Mouse (Mus musculus) forebrain, embryonic 13.5 days (tissue): ENCODE measurements at regions not wholly inside any gene's neighbourhood (a gene's known extent, or its start where the extent isn't known, plus 50 kb on each side); places are given as distances from the start of the nearest gene placed in this dataset.
A peak's percentile ranks its signal among the peaks of the same experiment; 100 is the strongest.

Experiments
- ATAC-seq: fragments of 200-750 bp; cut with Nextera tagmentation; 2 replicates; pipeline ENCODE4 v1.8.0; 2017
- H3K27ac ChIP-seq: fragments of 300-500 bp; sonication (generic); 2 replicates; pipeline ENCODE4 v1.5.1; 2015; ENCODE audit warnings: inconsistent platforms, mild to moderate bottlenecking, moderate library complexity
- H3K27me3 ChIP-seq: fragments of 300-500 bp; sonication (generic); 2 replicates; pipeline ENCODE4 v1.6.1; 2015; ENCODE audit warnings: mild to moderate bottlenecking, inconsistent platforms
- H3K36me3 ChIP-seq: fragments of 300-500 bp; sonication (generic); 2 replicates; pipeline ENCODE4 v1.6.1; 2015; ENCODE audit warnings: mild to moderate bottlenecking, inconsistent platforms; ENCODE audit not compliant: poor library complexity, severe bottlenecking
- H3K4me1 ChIP-seq: fragments of 300-500 bp; sonication (generic); 2 replicates; pipeline ENCODE4 v1.6.1; 2015; ENCODE audit warnings: inconsistent platforms
- H3K4me2 ChIP-seq: fragments of 300-500 bp; sonication (generic); 2 replicates; pipeline ENCODE4 v1.6.1; 2015; ENCODE audit warnings: inconsistent platforms, mild to moderate bottlenecking, moderate library complexity
- H3K4me3 ChIP-seq: fragments of 300-500 bp; sonication (generic); 2 replicates; pipeline ENCODE4 v1.5.1; 2015; ENCODE audit warnings: mild to moderate bottlenecking, inconsistent platforms
- H3K9ac ChIP-seq: fragments of 300-500 bp; sonication (generic); 2 replicates; pipeline ENCODE4 v1.6.1; 2015; ENCODE audit warnings: mild to moderate bottlenecking, inconsistent platforms
- H3K9me3 ChIP-seq: fragments of 300-500 bp; sonication (generic); replicated peaks from 2 replicates; pipeline ENCODE4 v1.6.1; 2016; ENCODE audit warnings: inconsistent platforms
- WGBS: fragments of 180-500 bp; shearing (Covaris S2); methylation state at CpG from one replicate; pipeline ENCODE4 v1.1.7; 2015; 5-methylcytosine and 5-hydroxymethylcytosine counted together

GRCm38 (mm10) chr4:31052077-31052677, 911.7 kb upstream of the Map3k7 start:
- WGBS, result 18% methylated on average over 6 of the region's 6 CpGs
- Histone ChIP-seq H3K27ac (peak overlapping the region; percentile 31; the same call in 1 of the 2 replicates), H3K36me3 (no peaks in the 10 kb centered on the region), H3K9ac (no peak overlapping the region), H3K4me3 (no peak overlapping the region), H3K27me3 (no peaks in the 10 kb centered on the region), H3K4me1 (peaks cover 15% of the 10 kb centered on the region), H3K4me2 (peak overlapping the region; percentile 14; the same call in 1 of the 2 replicates), H3K9me3 (no peaks in the 10 kb centered on the region)
- peak; percentile 66 for ATAC-seq

- Histone ChIP-seq H3K27me3 (no peaks in the 10 kb centered on the region), H3K9ac (no peak overlapping the region), H3K36me3 (no peaks in the 10 kb centered on the region), H3K4me3 (no peak overlapping the region), H3K4me1 (no peaks in the 10 kb centered on the region), H3K4me2 (no peak overlapping the region), H3K9me3 (no peaks in the 10 kb centered on the region), H3K27ac (no peak overlapping the region)
- WGBS, result 76% methylated on average over 3 of the region's 3 CpGs
- ATAC-seq, result 0 out of 2 replicates have a peak, but pooled peaks have one; percentile 43
These were observed 887.7 kb upstream of the Map3k7 start for GRCm38 (mm10) chr4:31076236-31076635.

- H3K27ac ChIP-seq, result no peak overlapping the region
- H3K4me2 ChIP-seq, result no peak overlapping the region
- no peaks in the 10 kb centered on the region for H3K27me3 ChIP-seq
- no peaks in the 10 kb centered on the region for H3K9me3 ChIP-seq
- no peaks in the 10 kb centered on the region for H3K4me1 ChIP-seq
- no peaks in the 10 kb centered on the region for H3K36me3 ChIP-seq
- no peak overlapping the region for H3K4me3 ChIP-seq
- 52% methylated on average over 8 of the region's 8 CpGs for WGBS
- ATAC-seq, result 0 out of 2 replicates have a peak, but pooled peaks have one; percentile 43
- no peak overlapping the region for H3K9ac ChIP-seq
These were observed 842.3 kb upstream of the Map3k7 start for GRCm38 (mm10) chr4:31121586-31121985.

- no peaks in the 10 kb centered on the region for H3K9me3 ChIP-seq
- no peak overlapping the region for H3K4me2 ChIP-seq
- ATAC-seq, result no peak
- 69% methylated on average over 1 of the region's 1 CpGs for WGBS
- H3K9ac ChIP-seq, result no peak overlapping the region
- H3K4me1 ChIP-seq, result no peaks in the 10 kb centered on the region
- no peak overlapping the region for H3K27ac ChIP-seq
- no peaks in the 10 kb centered on the region for H3K36me3 ChIP-seq
- no peaks in the 10 kb centered on the region for H3K27me3 ChIP-seq
- H3K4me3 ChIP-seq, result no peak overlapping the region
These were observed 820.7 kb upstream of the Map3k7 start for GRCm38 (mm10) chr4:31143166-31143565.

GRCm38 (mm10) chr4:31167431-31167830, 796.5 kb upstream of the Map3k7 start:
- Histone ChIP-seq H3K4me2 (no peak overlapping the region), H3K36me3 (no peaks in the 10 kb centered on the region), H3K27me3 (no peaks in the 10 kb centered on the region), H3K9ac (no peak overlapping the region), H3K9me3 (no peaks in the 10 kb centered on the region), H3K4me1 (peaks cover 10% of the 10 kb centered on the region), H3K4me3 (no peak overlapping the region), H3K27ac (no peak overlapping the region)
- 40% methylated on average over 4 of the region's 4 CpGs for WGBS
- ATAC-seq, result peak; percentile 68; the same call in 1 of the 2 replicates

- H3K4me2 ChIP-seq, result no peak overlapping the region
- ATAC-seq, result peak; percentile 27; the same call in 1 of the 2 replicates
- H3K27ac ChIP-seq, result no peak overlapping the region
- peaks cover 10% of the 10 kb centered on the region for H3K4me1 ChIP-seq
- 81% methylated on average over 4 of the region's 4 CpGs for WGBS
- H3K9ac ChIP-seq, result no peak overlapping the region
- no peaks in the 10 kb centered on the region for H3K36me3 ChIP-seq
- H3K9me3 ChIP-seq, result no peaks in the 10 kb centered on the region
- H3K27me3 ChIP-seq, result no peaks in the 10 kb centered on the region
- no peak overlapping the region for H3K4me3 ChIP-seq
These were observed 795.5 kb upstream of the Map3k7 start for GRCm38 (mm10) chr4:31168357-31168756.

GRCm38 (mm10) chr4:31171190-31171589, 792.7 kb upstream of the Map3k7 start:
- no peak overlapping the region for H3K27ac ChIP-seq
- 87% methylated on average over 3 of the region's 3 CpGs for WGBS
- H3K4me2 ChIP-seq, result no peak overlapping the region
- peaks cover 10% of the 10 kb centered on the region for H3K4me1 ChIP-seq
- H3K4me3 ChIP-seq, result no peak overlapping the region
- ATAC-seq, result no peak
- H3K9me3 ChIP-seq, result no peaks in the 10 kb centered on the region
- no peak overlapping the region for H3K9ac ChIP-seq
- H3K27me3 ChIP-seq, result no peaks in the 10 kb centered on the region
- no peaks in the 10 kb centered on the region for H3K36me3 ChIP-seq

GRCm38 (mm10) chr4:31197852-31198251, 766.0 kb upstream of the Map3k7 start:
- Histone ChIP-seq H3K4me1 (no peaks in the 10 kb centered on the region), H3K9ac (no peak overlapping the region), H3K27me3 (no peaks in the 10 kb centered on the region), H3K4me3 (no peak overlapping the region), H3K36me3 (no peaks in the 10 kb centered on the region), H3K9me3 (no peaks in the 10 kb centered on the region), H3K27ac (no peak overlapping the region), H3K4me2 (no peak overlapping the region)
- no peak for ATAC-seq

- no peak overlapping the region for H3K27ac ChIP-seq
- no peak overlapping the region for H3K4me3 ChIP-seq
- no peak overlapping the region for H3K4me2 ChIP-seq
- H3K9ac ChIP-seq, result no peak overlapping the region
- H3K36me3 ChIP-seq, result no peaks in the 10 kb centered on the region
- 72% methylated on average over 3 of the region's 3 CpGs for WGBS
- ATAC-seq, result no peak
- peaks cover 11% of the 10 kb centered on the region for H3K4me1 ChIP-seq
- H3K9me3 ChIP-seq, result no peaks in the 10 kb centered on the region
- H3K27me3 ChIP-seq, result no peaks in the 10 kb centered on the region
These were observed 760.6 kb upstream of the Map3k7 start for GRCm38 (mm10) chr4:31203286-31203685.

GRCm38 (mm10) chr4:31205332-31205970, 758.4 kb upstream of the Map3k7 start:
- no peak overlapping the region for H3K9ac ChIP-seq
- no peak overlapping the region for H3K4me2 ChIP-seq
- peak overlapping the region; percentile 16; the same call in 1 of the 2 replicates for H3K27ac ChIP-seq
- H3K4me1 ChIP-seq, result peaks cover 11% of the 10 kb centered on the region
- 63% methylated on average over 14 of the region's 14 CpGs for WGBS
- peak; percentile 94 for ATAC-seq
- no peak overlapping the region for H3K4me3 ChIP-seq
- no peaks in the 10 kb centered on the region for H3K36me3 ChIP-seq
- H3K27me3 ChIP-seq, result no peaks in the 10 kb centered on the region
- H3K9me3 ChIP-seq, result no peaks in the 10 kb centered on the region

GRCm38 (mm10) chr4:31225741-31226140, 738.2 kb upstream of the Map3k7 start:
- Histone ChIP-seq H3K27ac (no peak overlapping the region), H3K36me3 (no peaks in the 10 kb centered on the region), H3K9ac (no peak overlapping the region), H3K9me3 (no peaks in the 10 kb centered on the region), H3K27me3 (no peaks in the 10 kb centered on the region), H3K4me2 (no peak overlapping the region), H3K4me3 (no peak overlapping the region), H3K4me1 (no peaks in the 10 kb centered on the region)
- no peak for ATAC-seq
- WGBS, result 75% methylated on average over 2 of the region's 2 CpGs

GRCm38 (mm10) chr4:31268825-31269495, 694.9 kb upstream of the Map3k7 start:
- Histone ChIP-seq H3K4me1 (no peaks in the 10 kb centered on the region), H3K9ac (no peak overlapping the region), H3K27ac (no peak overlapping the region), H3K36me3 (no peaks in the 10 kb centered on the region), H3K4me2 (no peak overlapping the region), H3K4me3 (no peak overlapping the region), H3K9me3 (no peaks in the 10 kb centered on the region), H3K27me3 (no peaks in the 10 kb centered on the region)
- ATAC-seq, result no peak
- 88% methylated on average over 3 of the region's 3 CpGs for WGBS
